Mouse (Mus musculus) limb, embryonic 13.5 days (tissue): ENCODE results near the gene Mthfd1l. TPM values are rescaled to one million over a fixed set of nuclear protein-coding genes. Genes with fewer than 3 reads are reported as not detected.
"Not testable (repeated sequence)": the region's sequence is repeated elsewhere in the genome, so short reads cannot be mapped to it uniquely, and the experiment has no call there.

ENCODE experiments used
- ATAC-seq: fragments of 200-750 bp; cut with Nextera tagmentation; 2 replicates; pipeline ENCODE4 v1.8.0; 2017; ENCODE audit warnings: low read depth, moderate number of reproducible peaks, moderate TSS enrichment; ENCODE audit not compliant: low FRiP score
- H3K27ac ChIP-seq: fragments of 300-500 bp; sonication (generic); 2 replicates; pipeline ENCODE4 v1.5.1; 2015; ENCODE audit warnings: inconsistent platforms, mild to moderate bottlenecking, moderate library complexity
- H3K27me3 ChIP-seq: fragments of 300-500 bp; sonication (generic); 2 replicates; pipeline ENCODE4 v1.6.1; 2015; ENCODE audit warnings: mild to moderate bottlenecking, inconsistent platforms
- H3K36me3 ChIP-seq: fragments of 300-500 bp; sonication (generic); 2 replicates; pipeline ENCODE4 v1.6.1; 2015; ENCODE audit warnings: inconsistent platforms, mild to moderate bottlenecking, moderate library complexity
- H3K4me1 ChIP-seq: fragments of 300-500 bp; sonication (generic); 2 replicates; pipeline ENCODE4 v1.6.1; 2015; ENCODE audit warnings: inconsistent platforms
- H3K4me2 ChIP-seq: fragments of 300-500 bp; sonication (generic); replicated peaks from 2 replicates; pipeline ENCODE4 v1.6.1; 2015; ENCODE audit warnings: inconsistent platforms, mild to moderate bottlenecking, moderate library complexity
- H3K4me3 ChIP-seq: fragments of 300-500 bp; sonication (generic); 2 replicates; pipeline ENCODE4 v1.5.1; 2015; ENCODE audit warnings: moderate library complexity, mild to moderate bottlenecking, inconsistent platforms
- H3K9ac ChIP-seq: fragments of 300-500 bp; sonication (generic); 2 replicates; pipeline ENCODE4 v1.6.1; 2015; ENCODE audit warnings: mild to moderate bottlenecking, inconsistent platforms
- H3K9me3 ChIP-seq: fragments of 300-500 bp; sonication (generic); 2 replicates; pipeline ENCODE4 v1.6.1; 2016; ENCODE audit warnings: inconsistent platforms
- WGBS: fragments of 180-500 bp; shearing (Covaris S2); methylation state at CpG from one replicate; pipeline ENCODE4 v1.1.7; 2015; 5-methylcytosine and 5-hydroxymethylcytosine counted together
- polyA plus RNA-seq: library from polyadenylated mRNA; unstranded; fragments of >200 nt; fragmentation: Nextera tagmentation; extraction: Ambion mirVana; gene quantifications from 2 replicates; pipeline ENCODE4 v1.2.1, GENCODE M21; 2015

Gene Mthfd1l
- polyA plus RNA-seq, 1 experiment from 2014 or later, result 11.1 TPM

- Histone ChIP-seq H3K9me3 (no peaks in the 10 kb centered on the region), H3K36me3 (0 out of 2 replicates have a peak, but pooled peaks cover 3% of the 10 kb centered on the region), H3K27ac (peak overlapping the region; percentile 63; the same call in 1 of the 2 replicates), H3K4me2 (peak overlapping the region; percentile 41; the same call in 1 of the 2 replicates), H3K27me3 (no peaks in the 10 kb centered on the region), H3K4me1 (peaks cover 12% of the 10 kb centered on the region), H3K4me3 (no peak overlapping the region), H3K9ac (no peak overlapping the region)
- ATAC-seq, result no peak
Measured at GRCm38 (mm10) chr10:4116653-4117052, 143.7 kb downstream of the Mthfd1l start.

DNA sequence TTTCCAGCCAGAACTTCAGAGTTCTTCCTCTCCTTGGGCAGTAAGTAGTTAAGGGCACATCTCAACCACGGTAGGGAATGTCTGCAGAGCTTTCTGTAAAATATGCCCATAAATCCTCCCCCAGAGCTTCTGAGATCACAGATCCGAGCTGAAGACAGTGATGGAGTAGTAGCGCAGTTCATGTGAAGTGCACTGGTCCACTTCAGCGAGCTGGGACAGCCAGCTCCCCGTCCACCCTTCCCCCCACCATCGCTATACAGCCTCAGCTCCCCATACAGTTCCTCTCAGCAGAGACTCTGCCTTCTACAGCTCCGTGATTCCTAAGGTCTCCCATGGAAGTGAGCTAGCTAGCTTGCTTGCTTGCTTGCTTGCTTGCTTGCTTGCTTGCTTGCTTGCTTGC is 144.2 kb downstream of the Mthfd1l start:
- H3K9ac ChIP-seq, result no peak overlapping the region; the same call in 1 of the 2 replicates
- peaks cover 12% of the 10 kb centered on the region for H3K4me1 ChIP-seq
- no peaks in the 10 kb centered on the region for H3K27me3 ChIP-seq
- peak overlapping the region; percentile 63; the same call in 1 of the 2 replicates for H3K27ac ChIP-seq
- ATAC-seq, result peak; percentile 79; the same call in 1 of the 2 replicates
- 16% methylated on average over 7 of the region's 7 CpGs for WGBS
- H3K9me3 ChIP-seq, result no peaks in the 10 kb centered on the region
- H3K4me2 ChIP-seq, result peak overlapping the region; percentile 41
- H3K4me3 ChIP-seq, result no peak overlapping the region; the same call in 1 of the 2 replicates
- H3K36me3 ChIP-seq, result 0 out of 2 replicates have a peak, but pooled peaks cover 3% of the 10 kb centered on the region

DNA sequence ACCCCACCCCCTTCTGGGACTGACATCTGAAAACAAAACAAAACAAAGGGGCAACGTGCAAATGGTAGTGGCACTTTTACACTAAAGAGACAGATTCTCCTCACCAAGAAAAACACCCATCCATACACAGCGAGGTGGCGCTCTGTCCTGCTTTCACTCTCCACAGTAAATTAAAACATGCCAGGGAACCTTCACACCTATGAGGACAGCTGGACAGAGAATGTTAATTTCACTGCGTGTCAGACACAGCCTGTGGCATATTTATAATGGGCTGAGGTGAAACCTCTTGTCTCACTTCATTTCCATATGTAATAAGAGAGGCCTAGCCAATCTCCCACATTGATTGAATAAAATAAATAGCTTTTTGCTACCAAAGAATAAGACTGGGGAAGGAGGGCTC is 146.4 kb downstream of the Mthfd1l start:
- Histone ChIP-seq H3K9me3 (no peaks in the 10 kb centered on the region), H3K4me2 (no peak overlapping the region), H3K4me1 (peaks cover 18% of the 10 kb centered on the region), H3K27me3 (no peaks in the 10 kb centered on the region), H3K27ac (no peak overlapping the region), H3K4me3 (no peak overlapping the region), H3K9ac (no peak overlapping the region), H3K36me3 (0 out of 2 replicates have a peak, but pooled peaks cover 3% of the 10 kb centered on the region)
- WGBS, result 81% methylated on average over 4 of the region's 4 CpGs
- ATAC-seq, result no peak

DNA sequence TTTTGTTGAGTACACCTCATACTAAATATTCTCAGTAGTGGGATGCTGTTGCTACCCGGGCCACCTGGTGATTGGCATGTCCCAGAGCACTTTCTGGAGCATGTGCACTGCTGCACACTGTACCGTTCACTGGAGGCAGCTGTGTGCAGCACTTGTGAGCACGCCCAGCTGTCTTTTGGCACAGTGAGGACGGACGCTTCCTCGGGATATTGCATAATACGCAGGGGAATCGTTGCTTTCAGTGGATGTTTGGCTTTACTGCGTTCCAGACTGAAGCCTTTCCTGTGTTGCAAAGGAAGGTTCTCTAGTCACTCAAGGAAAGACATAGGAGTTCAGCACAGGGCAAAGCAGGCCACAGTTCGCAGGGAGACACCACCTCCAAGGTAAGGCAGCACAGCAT is 147.8 kb downstream of the Mthfd1l start:
- ATAC-seq, result no peak
- H3K27ac ChIP-seq, result no peak overlapping the region
- H3K9ac ChIP-seq, result no peak overlapping the region
- H3K36me3 ChIP-seq, result 0 out of 2 replicates have a peak, but pooled peaks cover 3% of the 10 kb centered on the region
- H3K9me3 ChIP-seq, result no peaks in the 10 kb centered on the region
- no peaks in the 10 kb centered on the region for H3K27me3 ChIP-seq
- peaks cover 25% of the 10 kb centered on the region for H3K4me1 ChIP-seq
- H3K4me2 ChIP-seq, result no peak overlapping the region
- H3K4me3 ChIP-seq, result no peak overlapping the region
- WGBS, result 78% methylated on average over 10 of the region's 10 CpGs

- ATAC-seq, result no peak
- Histone ChIP-seq H3K9ac (no peak overlapping the region), H3K4me1 (peaks cover 25% of the 10 kb centered on the region), H3K27me3 (no peaks in the 10 kb centered on the region), H3K36me3 (0 out of 2 replicates have a peak, but pooled peaks cover 3% of the 10 kb centered on the region), H3K4me2 (no peak overlapping the region), H3K9me3 (no peaks in the 10 kb centered on the region), H3K27ac (no peak overlapping the region), H3K4me3 (no peak overlapping the region)
- WGBS, result 79% methylated on average over 1 of the region's 1 CpGs
Measured at GRCm38 (mm10) chr10:4121197-4121596, 148.3 kb downstream of the Mthfd1l start.

- H3K4me2 ChIP-seq, result not testable (repeated sequence)
Measured at GRCm38 (mm10) chr10:4123280-4123945, 150.5 kb downstream of the Mthfd1l start.

GRCm38 (mm10) chr10:4124148-4124547 is 151.2 kb downstream of the Mthfd1l start:
- Histone ChIP-seq H3K4me3 (no peak overlapping the region), H3K4me2 (no peak overlapping the region), H3K9ac (no peak overlapping the region), H3K27me3 (no peaks in the 10 kb centered on the region), H3K4me1 (peaks cover 17% of the 10 kb centered on the region; the same call in 1 of the 2 replicates), H3K27ac (no peak overlapping the region), H3K9me3 (no peaks in the 10 kb centered on the region), H3K36me3 (0 out of 2 replicates have a peak, but pooled peaks cover 3% of the 10 kb centered on the region)
- WGBS, result 59% methylated on average over 1 of the region's 1 CpGs
- no peak for ATAC-seq

More at GRCm38 (mm10) chr10:4123280-4123945, 150.5 kb downstream of the Mthfd1l start:
- H3K36me3 ChIP-seq, H3K9me3 ChIP-seq, ATAC-seq, H3K27me3 ChIP-seq, H3K9ac ChIP-seq, H3K4me3 ChIP-seq, H3K27ac ChIP-seq: not testable (repeated sequence)
- 78% methylated on average over 7 of the region's 7 CpGs for WGBS
- peaks cover 17% of the 10 kb centered on the region; the same call in 1 of the 2 replicates for H3K4me1 ChIP-seq

GRCm38 (mm10) chr10:4125232-4125631 is 152.3 kb downstream of the Mthfd1l start:
- Histone ChIP-seq H3K27me3 (no peaks in the 10 kb centered on the region), H3K36me3 (0 out of 2 replicates have a peak, but pooled peaks cover 3% of the 10 kb centered on the region), H3K9ac (no peak overlapping the region), H3K4me3 (no peak overlapping the region), H3K9me3 (no peaks in the 10 kb centered on the region), H3K4me1 (peaks cover 17% of the 10 kb centered on the region; the same call in 1 of the 2 replicates), H3K4me2 (no peak overlapping the region), H3K27ac (no peak overlapping the region)
- WGBS, result 83% methylated on average over 7 of the region's 7 CpGs
- ATAC-seq, result no peak

DNA sequence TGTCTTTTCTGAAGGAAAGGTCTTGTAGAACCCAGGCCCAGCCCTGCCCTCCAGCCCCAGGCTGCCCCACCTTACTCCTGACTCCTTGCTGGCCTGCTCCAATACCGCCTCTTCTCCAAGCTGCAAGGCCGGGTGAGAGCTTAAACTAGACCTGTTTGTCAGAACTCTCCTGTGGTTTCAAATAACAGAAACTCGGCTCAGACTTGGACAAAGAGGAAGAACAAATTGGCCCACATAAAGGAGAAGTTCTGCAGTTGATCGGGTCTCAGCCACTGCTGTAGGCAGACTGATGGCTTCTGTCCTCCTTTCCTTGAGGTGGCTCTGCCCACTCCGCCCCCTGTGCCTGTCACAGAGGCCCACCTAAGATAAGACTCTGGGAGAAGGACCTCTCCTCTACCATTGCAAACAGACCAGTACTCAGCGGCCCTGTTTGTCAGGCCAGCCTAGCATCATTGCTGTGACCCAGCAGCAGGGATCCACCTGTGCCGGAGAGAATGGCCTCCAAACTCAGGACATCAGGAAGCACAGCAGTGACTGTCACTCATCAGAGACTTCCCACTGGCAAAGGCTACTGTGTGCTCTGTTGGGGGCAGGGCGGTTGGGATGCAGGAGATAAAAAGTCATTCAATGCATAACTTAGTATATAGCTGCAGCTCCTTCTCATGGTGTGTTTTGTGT is 153.6 kb downstream of the Mthfd1l start:
- 65% methylated on average over 8 of the region's 8 CpGs for WGBS
- no peak overlapping the region for H3K4me3 ChIP-seq
- H3K9ac ChIP-seq, result no peak overlapping the region
- ATAC-seq, result no peak
- H3K27me3 ChIP-seq, result no peaks in the 10 kb centered on the region
- H3K27ac ChIP-seq, result no peak overlapping the region
- H3K9me3 ChIP-seq, result no peaks in the 10 kb centered on the region
- no peaks in the 10 kb centered on the region for H3K36me3 ChIP-seq
- no peak overlapping the region for H3K4me2 ChIP-seq
- H3K4me1 ChIP-seq, result peaks cover 17% of the 10 kb centered on the region; the same call in 1 of the 2 replicates

GRCm38 (mm10) chr10:4128411-4128810 is 155.5 kb downstream of the Mthfd1l start:
- H3K36me3 ChIP-seq, result no peaks in the 10 kb centered on the region
- no peak overlapping the region for H3K4me3 ChIP-seq
- peaks cover 17% of the 10 kb centered on the region; the same call in 1 of the 2 replicates for H3K4me1 ChIP-seq
- no peak for ATAC-seq
- H3K27ac ChIP-seq, result no peak overlapping the region
- no peak overlapping the region for H3K4me2 ChIP-seq
- no peaks in the 10 kb centered on the region for H3K9me3 ChIP-seq
- WGBS, result 84% methylated on average over 10 of the region's 10 CpGs
- H3K27me3 ChIP-seq, result no peaks in the 10 kb centered on the region
- no peak overlapping the region for H3K9ac ChIP-seq

DNA sequence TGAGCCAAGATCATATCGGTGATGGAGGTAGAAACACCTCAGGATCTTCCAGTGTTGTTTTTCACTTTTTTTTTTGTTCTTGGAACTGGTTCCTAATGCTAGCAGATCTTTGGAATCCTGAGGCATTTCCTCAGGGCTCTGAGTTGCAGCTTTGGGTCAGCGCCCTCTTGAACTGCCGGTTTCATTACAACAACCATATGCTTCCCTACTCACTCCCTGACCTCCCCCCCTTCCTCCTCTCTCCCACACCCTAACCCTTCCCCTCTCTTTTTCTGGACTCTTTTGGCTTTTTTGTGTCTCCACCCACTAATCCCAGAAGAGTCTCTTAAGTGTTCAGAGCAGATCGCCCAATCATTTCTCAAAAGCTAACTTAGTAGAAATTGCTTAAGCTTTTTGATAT is 156.0 kb downstream of the Mthfd1l start:
- H3K27ac ChIP-seq, result no peak overlapping the region
- 63% methylated on average over 4 of the region's 4 CpGs for WGBS
- no peaks in the 10 kb centered on the region for H3K36me3 ChIP-seq
- peaks cover 15% of the 10 kb centered on the region; the same call in 1 of the 2 replicates for H3K4me1 ChIP-seq
- no peak overlapping the region for H3K4me3 ChIP-seq
- no peak overlapping the region for H3K9ac ChIP-seq
- H3K27me3 ChIP-seq, result no peaks in the 10 kb centered on the region
- H3K4me2 ChIP-seq, result no peak overlapping the region
- ATAC-seq, result no peak
- no peaks in the 10 kb centered on the region for H3K9me3 ChIP-seq

- Histone ChIP-seq H3K27me3 (no peaks in the 10 kb centered on the region), H3K4me3 (no peak overlapping the region), H3K4me2 (no peak overlapping the region), H3K9me3 (no peaks in the 10 kb centered on the region), H3K9ac (no peak overlapping the region), H3K27ac (no peak overlapping the region), H3K4me1 (peaks cover 10% of the 10 kb centered on the region; the same call in 1 of the 2 replicates), H3K36me3 (no peaks in the 10 kb centered on the region)
- ATAC-seq, result no peak
- WGBS, result 85% methylated on average over 8 of the region's 8 CpGs
Measured at GRCm38 (mm10) chr10:4129461-4129860, 156.5 kb downstream of the Mthfd1l start.
